Mouse (Mus musculus) hindbrain, embryonic 12.5 days (tissue): ENCODE results near the gene Esf1. TPM values are rescaled to one million over a fixed set of nuclear protein-coding genes. Genes with fewer than 3 reads are reported as not detected.
"Not testable (repeated sequence)": the region's sequence is repeated elsewhere in the genome, so short reads cannot be mapped to it uniquely, and the experiment has no call there.

Experiments used
- ATAC-seq: fragments of 200-750 bp; cut with Nextera tagmentation; 2 replicates; pipeline ENCODE4 v1.8.0; 2017; ENCODE audit warnings: moderate TSS enrichment; ENCODE audit not compliant: low FRiP score
- H3K27ac ChIP-seq: fragments of 300-500 bp; sonication (generic); 2 replicates; pipeline ENCODE4 v1.5.1; 2016; ENCODE audit warnings: mild to moderate bottlenecking
- H3K27me3 ChIP-seq: fragments of 300-500 bp; sonication (generic); 2 replicates; pipeline ENCODE4 v1.6.1; 2016; ENCODE audit warnings: mild to moderate bottlenecking
- H3K36me3 ChIP-seq: fragments of 300-500 bp; sonication (generic); 2 replicates; pipeline ENCODE4 v1.6.1; 2016; ENCODE audit warnings: mild to moderate bottlenecking
- H3K4me1 ChIP-seq: fragments of 300-500 bp; sonication (generic); 2 replicates; pipeline ENCODE4 v1.6.1; 2016
- H3K4me2 ChIP-seq: fragments of 300-500 bp; sonication (generic); replicated peaks from 2 replicates; pipeline ENCODE4 v1.6.1; 2016; ENCODE audit warnings: mild to moderate bottlenecking
- H3K4me3 ChIP-seq: fragments of 300-500 bp; sonication (generic); 2 replicates; pipeline ENCODE4 v1.5.1; 2016; ENCODE audit warnings: mild to moderate bottlenecking
- H3K9ac ChIP-seq: fragments of 300-500 bp; sonication (generic); 2 replicates; pipeline ENCODE4 v1.6.1; 2016; ENCODE audit warnings: mild to moderate bottlenecking, moderate library complexity
- H3K9me3 ChIP-seq: fragments of 300-500 bp; sonication (generic); replicated peaks from 2 replicates; pipeline ENCODE4 v1.6.1; 2016; ENCODE audit warnings: mild to moderate bottlenecking
- WGBS: fragments of 180-500 bp; shearing (Covaris S2); methylation state at CpG from one replicate; pipeline ENCODE4 v1.1.7; 2016; 5-methylcytosine and 5-hydroxymethylcytosine counted together
- polyA plus RNA-seq: library from polyadenylated mRNA; unstranded; fragments of >200 nt; fragmentation: Nextera tagmentation; extraction: Ambion mirVana; gene quantifications from 2 replicates; pipeline ENCODE4 v1.2.1, GENCODE M21; 2016

The Esf1 gene
- polyA plus RNA-seq, 1 experiment from 2014 or later = 27.7 TPM

- ATAC-seq = no peak
- Histone ChIP-seq H3K9ac (no peak overlapping the region), H3K9me3 (no peaks in the 10 kb centered on the region), H3K4me2 (no peak overlapping the region), H3K27ac (no peak overlapping the region), H3K36me3 (no peaks in the 10 kb centered on the region), H3K4me1 (no peaks in the 10 kb centered on the region), H3K27me3 (no peaks in the 10 kb centered on the region), H3K4me3 (no peak overlapping the region)
- WGBS = 90% methylated on average over 11 of the region's 11 CpGs
Measured at GRCm38 (mm10) chr2:140080747-140081577, 89.4 kb downstream of the Esf1 start.

GRCm38 (mm10) chr2:140079284-140079683, 91.1 kb downstream of the Esf1 start:
- H3K36me3 ChIP-seq, H3K9ac ChIP-seq, H3K27me3 ChIP-seq, H3K4me2 ChIP-seq, H3K9me3 ChIP-seq, H3K4me1 ChIP-seq, ATAC-seq, H3K27ac ChIP-seq, H3K4me3 ChIP-seq: not testable (repeated sequence)

DNA sequence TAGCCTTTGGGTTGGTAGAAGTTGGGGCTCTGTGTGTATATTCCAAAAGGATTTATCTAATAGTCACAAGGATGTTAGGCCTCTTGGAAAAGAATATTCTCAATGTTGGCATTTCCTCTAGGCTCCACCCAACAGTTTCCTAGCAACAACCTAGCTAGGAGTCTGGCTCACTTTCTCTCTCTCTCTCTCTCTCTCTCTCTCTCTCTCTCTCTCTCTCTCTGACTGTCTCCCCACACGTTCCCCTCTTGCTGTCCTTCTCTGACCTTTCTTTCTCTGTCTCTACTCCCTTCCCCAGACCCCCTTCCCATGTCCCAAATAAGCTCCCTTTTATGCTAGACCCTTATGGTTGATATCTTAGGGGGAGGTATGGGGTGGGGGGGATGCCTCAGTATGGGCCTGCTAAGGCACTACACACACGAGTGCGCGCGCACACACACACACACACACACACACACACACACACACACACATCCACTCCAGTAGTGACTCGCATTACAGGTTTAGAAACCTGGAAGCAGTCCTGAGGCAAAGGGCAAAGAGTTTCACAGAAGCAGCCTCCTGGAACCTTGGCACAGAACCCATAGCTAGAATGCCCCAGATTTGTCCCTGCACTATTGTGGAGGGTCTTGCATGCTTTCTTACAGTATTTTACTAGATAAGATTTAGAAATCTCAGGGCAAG, 91.6 kb downstream of the Esf1 start:
- Histone ChIP-seq H3K4me1 (no peaks in the 10 kb centered on the region), H3K36me3 (no peaks in the 10 kb centered on the region), H3K9ac (no peak overlapping the region), H3K27ac (no peak overlapping the region), H3K4me2 (no peak overlapping the region), H3K4me3 (no peak overlapping the region), H3K27me3 (no peaks in the 10 kb centered on the region), H3K9me3 (no peaks in the 10 kb centered on the region)
- no peak for ATAC-seq
- 34% methylated on average over 6 of the region's 6 CpGs for WGBS

DNA sequence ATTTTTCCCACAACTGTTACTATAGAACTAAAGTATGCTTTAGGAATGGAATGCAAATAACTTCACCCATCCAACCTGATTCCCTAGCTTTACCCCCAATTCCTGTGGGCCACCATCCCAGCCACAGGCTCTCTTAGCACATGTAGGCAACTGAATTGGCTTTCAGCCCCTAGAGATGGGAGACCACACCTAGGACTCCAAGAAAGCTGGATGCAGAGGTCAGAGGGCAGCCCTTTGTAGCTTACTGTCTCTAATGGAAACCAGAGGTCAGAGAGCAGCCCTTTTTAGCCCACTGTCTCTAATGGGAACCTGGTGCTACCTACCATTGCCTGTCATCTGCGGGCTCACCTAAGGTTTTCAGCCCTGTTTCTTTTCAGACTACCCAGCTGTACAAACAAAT, 92.9 kb downstream of the Esf1 start:
- 22% methylated on average over 1 of the region's 1 CpGs for WGBS
- Histone ChIP-seq H3K36me3 (no peaks in the 10 kb centered on the region), H3K9ac (no peak overlapping the region), H3K27ac (no peak overlapping the region), H3K27me3 (no peaks in the 10 kb centered on the region), H3K4me3 (no peak overlapping the region), H3K4me1 (no peaks in the 10 kb centered on the region), H3K4me2 (no peak overlapping the region), H3K9me3 (no peaks in the 10 kb centered on the region)
- ATAC-seq = no peak

DNA sequence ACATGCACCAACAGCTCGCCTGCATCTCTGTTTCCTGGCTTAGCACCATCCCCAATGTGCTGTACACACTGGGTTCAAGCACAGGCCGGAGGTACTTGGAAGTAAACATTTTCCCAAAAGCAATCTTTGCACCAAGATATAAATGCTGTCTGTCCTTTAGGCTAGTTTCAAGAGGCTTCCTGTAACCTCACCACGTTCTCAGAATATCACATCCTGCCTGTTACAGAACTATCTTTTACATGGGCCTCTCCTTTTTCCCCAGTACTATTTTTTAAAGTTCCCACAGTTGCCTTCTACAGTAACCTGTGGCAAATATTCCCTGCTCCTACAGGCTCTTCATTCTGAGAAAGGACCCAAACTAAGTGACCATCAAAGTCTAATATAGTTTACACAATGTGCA, 95.2 kb downstream of the Esf1 start:
- no peak overlapping the region for H3K27ac ChIP-seq
- H3K9ac ChIP-seq = no peak overlapping the region
- H3K4me3 ChIP-seq = no peak overlapping the region
- H3K4me1 ChIP-seq = no peaks in the 10 kb centered on the region
- WGBS = 82% methylated on average over 3 of the region's 3 CpGs
- no peaks in the 10 kb centered on the region for H3K27me3 ChIP-seq
- no peak for ATAC-seq
- no peaks in the 10 kb centered on the region for H3K9me3 ChIP-seq
- H3K4me2 ChIP-seq = no peak overlapping the region
- H3K36me3 ChIP-seq = no peaks in the 10 kb centered on the region

Other genes starting within 250 kb of the Esf1 start
- gene Tasp1, start 103.8 kb downstream of the Esf1 start, polyA plus RNA-seq = 17.7 and 17.8 TPM in 2 replicates
- gene Gm17374, start 18.5 kb downstream of the Esf1 start, polyA plus RNA-seq = not detected in 2 replicates
- 28.4 and 31.7 TPM in 2 replicates for gene Ndufaf5, start 85 bp upstream of the Esf1 start, polyA plus RNA-seq
- not detected in 2 replicates for gene Sel1l2, start 219.1 kb upstream of the Esf1 start, polyA plus RNA-seq
- 59.2 and 60.2 TPM in 2 replicates for gene Macrod2, start 224.7 kb upstream of the Esf1 start, polyA plus RNA-seq